Mouse (Mus musculus): ENCODE measurements around the gene Rrp7a. TPM values are rescaled to one million over a fixed set of nuclear protein-coding genes. Genes with fewer than 3 reads are reported as not detected.

Rrp7a gene
- 119 TPM for total RNA-seq (2023)

GRCm38 (mm10) chr15:83122566-83123145 lies at the start of gene Rrp7a:
Gene Rrp7a, minus strand, starts transcription at chr15:83122801.

DNA sequence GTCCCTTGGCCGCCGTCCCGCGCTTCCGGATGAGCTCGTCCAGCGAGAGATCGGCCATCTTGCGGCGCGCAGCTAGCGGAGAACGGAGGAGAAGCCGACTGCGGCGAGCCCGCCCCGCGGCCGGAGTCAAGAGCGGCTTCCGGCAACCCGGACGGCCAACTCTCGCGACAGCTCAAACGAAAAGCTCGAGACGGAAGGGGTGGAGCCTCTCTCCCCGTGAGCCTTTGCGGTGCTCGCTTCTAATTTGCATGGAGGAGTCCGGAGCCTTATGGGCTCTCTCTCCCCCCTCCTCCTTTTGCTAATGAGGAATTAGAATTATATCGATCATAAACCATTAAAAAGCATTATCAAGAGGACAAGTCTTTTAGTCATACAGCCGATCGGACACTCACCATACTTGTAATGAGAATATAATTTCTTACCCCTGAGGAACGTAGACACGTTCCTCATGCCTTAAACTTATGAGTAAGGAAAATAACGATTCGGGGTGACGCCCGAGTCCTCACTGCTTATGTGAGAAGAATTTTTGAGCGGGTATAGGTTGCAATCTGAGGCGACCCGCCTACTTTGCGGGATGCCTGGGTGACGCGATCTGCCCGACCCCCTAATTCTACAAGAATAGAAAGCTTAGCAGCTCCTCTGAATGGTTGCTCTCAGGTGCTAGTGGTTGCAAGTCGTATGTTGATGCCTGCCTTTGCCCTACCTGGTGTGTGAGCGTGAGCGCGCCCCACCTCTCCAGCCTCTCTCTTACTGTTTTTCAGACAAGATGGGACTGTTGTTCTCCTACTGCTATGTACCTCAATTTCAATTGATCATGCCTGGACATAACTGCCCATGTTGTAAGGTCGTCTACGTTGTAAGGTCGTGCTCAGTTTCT lies 26.8 kb upstream of the Rrp7a start, which contains the start of gene Poldip3:
Gene Poldip3, minus strand, starts transcription at position 189 of the 877 bp plus-strand sequence.

DNA sequence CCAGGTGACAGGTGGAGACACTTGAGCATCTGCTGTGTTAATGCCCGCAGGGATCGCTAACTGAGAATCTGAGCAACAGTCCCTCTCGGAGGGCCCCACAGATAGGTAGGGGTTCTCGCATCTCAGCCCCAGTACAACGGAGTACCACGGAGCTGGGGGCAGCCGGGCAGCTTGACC lies 33.3 kb downstream of the Rrp7a start, which contains the start of gene Serhl:
Gene Serhl, plus strand, starts transcription at position 78 of the 177 bp plus-strand sequence.

Other genes starting within 250 kb of the Rrp7a start
- gene Tcf20, start 134.9 kb downstream of the Rrp7a start, total RNA-seq (2023) = 199 TPM
- 13.9 TPM for gene Nfam1, start 89.5 kb downstream of the Rrp7a start, total RNA-seq (2023)
- 14.0 TPM for gene Serhl, start 33.3 kb downstream of the Rrp7a start, total RNA-seq (2023)
- gene Poldip3, start 26.6 kb upstream of the Rrp7a start, total RNA-seq (2023) = 167 TPM
- 42.0 TPM for gene Cyb5r3, start 49.8 kb upstream of the Rrp7a start, total RNA-seq (2023)
- not detected for gene A4galt, start 129.0 kb upstream of the Rrp7a start, total RNA-seq (2023)
- gene Arfgap3, start 227.4 kb upstream of the Rrp7a start, total RNA-seq (2023) = 5.6 TPM

Measured in CD8-positive naive resting alpha-beta T cell, adult 57 days (primary cell).